In genomic region chr7:29211415-29212198, GRCm38 (mm10) we compare ENCODE assay signal across 8 mouse cellular contexts. TPM values are rescaled to one million over a fixed set of nuclear protein-coding genes. Genes with fewer than 3 reads are reported as not detected.
DNase-seq lines count a peak whose midpoint lies in the region; ATAC-seq and TF ChIP-seq lines count a peak whose summit lies in the region.

No protein-coding gene starts in this region.

- H3K9me3 ChIP-seq in embryonic facial prominence, embryonic 12.5 days: no peaks in the 10 kb centered on the region
- no peaks in the 10 kb centered on the region for H3K9me3 ChIP-seq in limb, embryonic 15.5 days
- no peaks in the 10 kb centered on the region for H3K9me3 ChIP-seq in midbrain, postnatal 0 days (ENCODE audit: low read length)
- H3K9me3 ChIP-seq in stomach, embryonic 14.5 days (ENCODE audit: control insufficient read depth, low read depth, low read length): no peaks in the 10 kb centered on the region; the same call in 1 of the 2 replicates

- no peak for TF ChIP-seq CTCF in kidney, adult 2 months (conservative IDR thresholded peaks at IDR 0.05; ENCODE audit: insufficient read depth, insufficient read length, low read depth, low read length)
- no peak for TF ChIP-seq CTCF in midbrain, postnatal 0 days (IDR thresholded peaks at IDR 0.05)

- no peak overlapping the region for H3K9ac ChIP-seq in embryonic facial prominence, embryonic 12.5 days
- H3K9ac ChIP-seq in limb, embryonic 15.5 days: no peak overlapping the region
- peak overlapping the region; percentile 24; the same call in 1 of the 2 replicates for H3K9ac ChIP-seq in midbrain, postnatal 0 days (replicated peaks; ENCODE audit: low read length, poor library complexity, severe bottlenecking)
- H3K9ac ChIP-seq in stomach, embryonic 14.5 days (replicated peaks; ENCODE audit: low read depth, low read length): 0 out of 2 replicates have a peak overlapping the region, but pooled peaks have one; percentile 14

- H3K27me3 ChIP-seq in embryonic facial prominence, embryonic 12.5 days: peaks cover 9% of the 10 kb centered on the region
- H3K27me3 ChIP-seq in kidney, adult 2 months (replicated peaks; ENCODE audit: control insufficient read depth, insufficient read depth, low read length): no peaks in the 10 kb centered on the region
- no peaks in the 10 kb centered on the region for H3K27me3 ChIP-seq in limb, embryonic 15.5 days
- H3K27me3 ChIP-seq in midbrain, postnatal 0 days (ENCODE audit: insufficient read depth, low read length): no peaks in the 10 kb centered on the region
- no peaks in the 10 kb centered on the region for H3K27me3 ChIP-seq in stomach, embryonic 14.5 days (ENCODE audit: control insufficient read depth, insufficient read depth, low read length)

- H3K4me3 ChIP-seq in embryonic facial prominence, embryonic 12.5 days: peak overlapping the region; percentile 32
- peak overlapping the region; percentile 48 for H3K4me3 ChIP-seq in kidney, adult 2 months (ENCODE audit: insufficient read depth, low read depth, low read length)
- H3K4me3 ChIP-seq in limb, embryonic 15.5 days: peak overlapping the region; percentile 43
- H3K4me3 ChIP-seq in midbrain, postnatal 0 days (ENCODE audit: low read depth, low read length): peak overlapping the region; percentile 29
- peak overlapping the region; percentile 35 for H3K4me3 ChIP-seq in stomach, embryonic 14.5 days (ENCODE audit: low read depth, low read length)

- DNase-seq in 3T3-L1 (ENCODE audit: low read depth, low spot score): peak; percentile 89
- peak; percentile 84 for DNase-seq in adrenal gland, adult 8-10 months
- DNase-seq in heart, adult 18-20 months: peak; percentile 92 to 94
- DNase-seq in kidney, adult 2 months: peak; percentile 91
- DNase-seq in midbrain, postnatal 0 days (ENCODE audit: low spot score): peak; percentile 69

- WGBS in embryonic facial prominence, embryonic 12.5 days: 5% methylated on average over 34 of the region's 34 CpGs
- WGBS in kidney, adult 2 months: 5% methylated on average over 34 of the region's 34 CpGs
- 6% methylated on average over 34 of the region's 34 CpGs for WGBS in limb, embryonic 15.5 days
- 6% methylated on average over 34 of the region's 34 CpGs for WGBS in midbrain, postnatal 0 days
- 4% methylated on average over 34 of the region's 34 CpGs for WGBS in stomach, embryonic 14.5 days

- peak; percentile 64 for ATAC-seq in embryonic facial prominence, embryonic 12.5 days (ENCODE audit: insufficient number of reproducible peaks, insufficient read depth, low FRiP score, low TSS enrichment)
- peak; percentile 83 for ATAC-seq in limb, embryonic 15.5 days (ENCODE audit: insufficient number of reproducible peaks, low FRiP score, low TSS enrichment, low read depth)
- no peak for ATAC-seq in midbrain, postnatal 0 days (ENCODE audit: low FRiP score)
- peak; percentile 82 for ATAC-seq in stomach, embryonic 14.5 days (ENCODE audit: insufficient number of reproducible peaks, insufficient read depth, low FRiP score, low read depth)

- peak overlapping the region; percentile 46 for H3K4me2 ChIP-seq in embryonic facial prominence, embryonic 12.5 days (replicated peaks)
- peak overlapping the region; percentile 57 for H3K4me2 ChIP-seq in limb, embryonic 15.5 days
- peak overlapping the region; percentile 52 for H3K4me2 ChIP-seq in midbrain, postnatal 0 days (ENCODE audit: low read depth, low read length, poor library complexity, severe bottlenecking)
- H3K4me2 ChIP-seq in stomach, embryonic 14.5 days (replicated peaks; ENCODE audit: low read depth, low read length): peak overlapping the region; percentile 55

- H3K4me1 ChIP-seq in embryonic facial prominence, embryonic 12.5 days: no peaks in the 10 kb centered on the region
- H3K4me1 ChIP-seq in kidney, adult 2 months (ENCODE audit: control insufficient read depth, insufficient read depth, low read length): no peaks in the 10 kb centered on the region
- peaks cover 18% of the 10 kb centered on the region for H3K4me1 ChIP-seq in limb, embryonic 15.5 days
- H3K4me1 ChIP-seq in midbrain, postnatal 0 days (ENCODE audit: insufficient read depth, low read length): no peaks in the 10 kb centered on the region
- H3K4me1 ChIP-seq in stomach, embryonic 14.5 days (ENCODE audit: control insufficient read depth, insufficient read depth, low read length): 0 out of 2 replicates have a peak, but pooled peaks cover 5% of the 10 kb centered on the region

- H3K36me3 ChIP-seq in embryonic facial prominence, embryonic 12.5 days: no peaks in the 10 kb centered on the region
- H3K36me3 ChIP-seq in kidney, adult 2 months (ENCODE audit: control insufficient read depth, insufficient read depth, low read length): no peaks in the 10 kb centered on the region
- no peaks in the 10 kb centered on the region for H3K36me3 ChIP-seq in limb, embryonic 15.5 days
- H3K36me3 ChIP-seq in midbrain, postnatal 0 days (ENCODE audit: insufficient read depth, low read length): no peaks in the 10 kb centered on the region
- no peaks in the 10 kb centered on the region for H3K36me3 ChIP-seq in stomach, embryonic 14.5 days (ENCODE audit: control insufficient read depth, insufficient read depth, low read length)

- H3K27ac ChIP-seq in embryonic facial prominence, embryonic 12.5 days: peak overlapping the region; percentile 55; the same call in 1 of the 2 replicates
- H3K27ac ChIP-seq in kidney, adult 2 months (ENCODE audit: insufficient read depth, low read depth, low read length): peak overlapping the region; percentile 42
- peak overlapping the region; percentile 83 for H3K27ac ChIP-seq in limb, embryonic 15.5 days
- H3K27ac ChIP-seq in midbrain, postnatal 0 days (ENCODE audit: low read depth, low read length): 0 out of 2 replicates have a peak overlapping the region, but pooled peaks have one; percentile 38
- peak overlapping the region; percentile 63 for H3K27ac ChIP-seq in stomach, embryonic 14.5 days (ENCODE audit: low read length)

- no peak for TF ChIP-seq POLR2A in kidney, adult 2 months (IDR thresholded peaks at IDR 0.05; ENCODE audit: low read depth, low read length)

RNA-seq across cellular contexts. Expression of gene Catsperg1, which starts 2.2 kb away (rescaled TPM):
- total RNA-seq in adrenal gland, adult 8-10 months (2022): 1 to 10 TPM in 1 of 4 experiments, under 1 TPM in 3; 0.73 to 1.6 (median 0.82) TPM
- 0.37 and 0.60 TPM in 2 replicates for polyA plus RNA-seq in embryonic facial prominence, embryonic 12.5 days (2016; fragmentation: Nextera tagmentation; extraction: Ambion mirVana)
- under 1 TPM in 1 of 2 experiments, not detected in 1; 0.89 TPM for total RNA-seq in heart, adult 18-20 months (2021)
- 0.86 and 1.1 TPM in 2 replicates for polyA plus RNA-seq in kidney, adult 2 months (2012; rRNA removed)
- polyA plus RNA-seq in limb, embryonic 15.5 days (2015; fragmentation: Nextera tagmentation; extraction: Ambion mirVana): 1.2 TPM in 2 replicates
- 3.2 and 4.3 TPM in 2 replicates for total RNA-seq in midbrain, postnatal 0 days (2014; rRNA removed)
- polyA plus RNA-seq in midbrain, postnatal 0 days (2015; fragmentation: Nextera tagmentation; extraction: Ambion mirVana): 2.9 and 3.7 TPM in 2 replicates
- polyA plus RNA-seq in stomach, embryonic 14.5 days (2014; fragmentation: Nextera tagmentation; extraction: Ambion mirVana): 0.64 and 1.6 TPM in 2 replicates

RNA-seq across cellular contexts. Expression of gene Kcnk6, which starts 20.7 kb away (rescaled TPM):
- total RNA-seq in adrenal gland, adult 8-10 months (2022): 1 to 10 TPM; 1.2 to 2.6 (median 1.8) TPM
- 1.2 and 1.4 TPM in 2 replicates for polyA plus RNA-seq in embryonic facial prominence, embryonic 12.5 days (2016; fragmentation: Nextera tagmentation; extraction: Ambion mirVana)
- total RNA-seq in heart, adult 18-20 months (2021): 1 to 10 TPM; 2.7 to 2.9 TPM
- polyA plus RNA-seq in kidney, adult 2 months (2012; rRNA removed): 4.4 and 5.6 TPM in 2 replicates
- polyA plus RNA-seq in limb, embryonic 15.5 days (2015; fragmentation: Nextera tagmentation; extraction: Ambion mirVana): 5.2 TPM in 2 replicates
- 1.7 and 1.8 TPM in 2 replicates for total RNA-seq in midbrain, postnatal 0 days (2014; rRNA removed)
- 2.2 and 2.4 TPM in 2 replicates for polyA plus RNA-seq in midbrain, postnatal 0 days (2015; fragmentation: Nextera tagmentation; extraction: Ambion mirVana)
- polyA plus RNA-seq in stomach, embryonic 14.5 days (2014; fragmentation: Nextera tagmentation; extraction: Ambion mirVana): 0.73 and 0.98 TPM in 2 replicates

RNA-seq across cellular contexts. Expression of gene Yif1b, which starts 26.5 kb away (rescaled TPM):
- 10 to 100 TPM; 42.7 to 50.6 (median 44.6) TPM for total RNA-seq in adrenal gland, adult 8-10 months (2022)
- 100 and 104 TPM in 2 replicates for polyA plus RNA-seq in embryonic facial prominence, embryonic 12.5 days (2016; fragmentation: Nextera tagmentation; extraction: Ambion mirVana)
- total RNA-seq in heart, adult 18-20 months (2021): 10 to 100 TPM; 66.3 to 69.2 TPM
- 179 and 207 TPM in 2 replicates for polyA plus RNA-seq in kidney, adult 2 months (2012; rRNA removed)
- 137 and 141 TPM in 2 replicates for polyA plus RNA-seq in limb, embryonic 15.5 days (2015; fragmentation: Nextera tagmentation; extraction: Ambion mirVana)
- 121 and 127 TPM in 2 replicates for total RNA-seq in midbrain, postnatal 0 days (2014; rRNA removed)
- 122 and 140 TPM in 2 replicates for polyA plus RNA-seq in midbrain, postnatal 0 days (2015; fragmentation: Nextera tagmentation; extraction: Ambion mirVana)
- polyA plus RNA-seq in stomach, embryonic 14.5 days (2014; fragmentation: Nextera tagmentation; extraction: Ambion mirVana): 93.4 and 100.0 TPM in 2 replicates

RNA-seq across cellular contexts. Expression of gene Psmd8, which starts 31.1 kb away (rescaled TPM):
- total RNA-seq in adrenal gland, adult 8-10 months (2022): 100 to 1,000 TPM; 167 to 191 (median 174) TPM
- polyA plus RNA-seq in embryonic facial prominence, embryonic 12.5 days (2016; fragmentation: Nextera tagmentation; extraction: Ambion mirVana): 278 and 280 TPM in 2 replicates
- 100 to 1,000 TPM; 119 to 124 TPM for total RNA-seq in heart, adult 18-20 months (2021)
- polyA plus RNA-seq in kidney, adult 2 months (2012; rRNA removed): 178 and 204 TPM in 2 replicates
- 254 and 271 TPM in 2 replicates for polyA plus RNA-seq in limb, embryonic 15.5 days (2015; fragmentation: Nextera tagmentation; extraction: Ambion mirVana)
- total RNA-seq in midbrain, postnatal 0 days (2014; rRNA removed): 289 and 329 TPM in 2 replicates
- polyA plus RNA-seq in midbrain, postnatal 0 days (2015; fragmentation: Nextera tagmentation; extraction: Ambion mirVana): 286 and 292 TPM in 2 replicates
- polyA plus RNA-seq in stomach, embryonic 14.5 days (2014; fragmentation: Nextera tagmentation; extraction: Ambion mirVana): 264 and 268 TPM in 2 replicates

RNA-seq across cellular contexts. Expression of gene 2200002D01Rik, which starts 36.7 kb away (rescaled TPM):
- total RNA-seq in adrenal gland, adult 8-10 months (2022): 1 to 10 TPM; 3.0 to 6.9 (median 3.7) TPM
- 1.9 and 2.6 TPM in 2 replicates for polyA plus RNA-seq in embryonic facial prominence, embryonic 12.5 days (2016; fragmentation: Nextera tagmentation; extraction: Ambion mirVana)
- 1 to 10 TPM in 1 of 2 experiments, under 1 TPM in 1; 0.77 to 1.6 TPM for total RNA-seq in heart, adult 18-20 months (2021)
- polyA plus RNA-seq in kidney, adult 2 months (2012; rRNA removed): 4.6 and 7.2 TPM in 2 replicates
- polyA plus RNA-seq in limb, embryonic 15.5 days (2015; fragmentation: Nextera tagmentation; extraction: Ambion mirVana): 13.0 and 14.2 TPM in 2 replicates
- 0.52 TPM in 1 of 2 replicates, not detected in the other for total RNA-seq in midbrain, postnatal 0 days (2014; rRNA removed)
- 1.2 and 2.0 TPM in 2 replicates for polyA plus RNA-seq in midbrain, postnatal 0 days (2015; fragmentation: Nextera tagmentation; extraction: Ambion mirVana)
- 35.0 and 36.6 TPM in 2 replicates for polyA plus RNA-seq in stomach, embryonic 14.5 days (2014; fragmentation: Nextera tagmentation; extraction: Ambion mirVana)

Comparison
In these comparisons a context has a peak if more than half of its experiments do, and no peak if none do; other contexts are left out.
1. H3K9ac ChIP-seq: peak in midbrain, postnatal 0 days (single experiment) and stomach, embryonic 14.5 days (single experiment); none in embryonic facial prominence, embryonic 12.5 days (single experiment) and limb, embryonic 15.5 days (single experiment).
2. Peak in every context shown above with its lines, with median percentiles within 50 percentile points of each other: DNase-seq, H3K27ac ChIP-seq, H3K4me2 ChIP-seq and H3K4me3 ChIP-seq.